Mouse (Mus musculus) gastrocnemius, adult 18-20 months (tissue): Measurements from ENCODE around the gene Tbc1d30. TPM values are rescaled to one million over a fixed set of nuclear protein-coding genes. Genes with fewer than 3 reads are reported as not detected.

Experiments used
- DNase-seq: peaks from one replicate; pipeline ENCODE4 v3.0.0; 2021; ENCODE audit warnings: low spot score
- long read RNA-seq, 2 experiments: library from polyadenylated mRNA; stranded (forward); transcript quantifications; one replicate each; pipeline ENCODE4 v2.0.0; 2021
- total RNA-seq, 2 experiments: library from RNA; stranded (reverse); gene quantifications; 2 replicates each; pipeline ENCODE4 v1.2.3; 2021

Tbc1d30 gene
- under 1 TPM; 0.17 to 0.48 TPM for total RNA-seq
- long read RNA-seq, experiment 1, partial matches to known transcripts, result 1 of 1 reads
- long read RNA-seq, experiment 1, other reads (novel, unspliced or antisense), result 0 of 1 reads
- long read RNA-seq, experiment 2, result 0 reads

GRCm38 (mm10) chr10:121351066-121351581, at the start of gene Tbc1d30:
TSS of gene Tbc1d30 (minus strand) at chr10:121351278.
- peak; percentile 17 for DNase-seq

- no peak for DNase-seq
Measured at GRCm38 (mm10) chr10:121398599-121398998, 47.5 kb upstream of the Tbc1d30 start.

GRCm38 (mm10) chr10:121395542-121396176, 44.6 kb upstream of the Tbc1d30 start:
- DNase-seq, result no peak

- no peak for DNase-seq
Measured at GRCm38 (mm10) chr10:121394789-121395325, 43.8 kb upstream of the Tbc1d30 start.

GRCm38 (mm10) chr10:121394270-121394669, 43.2 kb upstream of the Tbc1d30 start:
- no peak for DNase-seq

- DNase-seq, result no peak
Measured at GRCm38 (mm10) chr10:121391901-121392300, 40.8 kb upstream of the Tbc1d30 start.

GRCm38 (mm10) chr10:121390602-121391001, 39.5 kb upstream of the Tbc1d30 start:
- no peak for DNase-seq

- DNase-seq, result peak; percentile 58
Measured at GRCm38 (mm10) chr10:121386347-121386746, 35.3 kb upstream of the Tbc1d30 start.

- no peak for DNase-seq
Measured at GRCm38 (mm10) chr10:121385695-121386094, 34.6 kb upstream of the Tbc1d30 start.

GRCm38 (mm10) chr10:121384710-121385109, 33.6 kb upstream of the Tbc1d30 start:
- DNase-seq, result no peak

- no peak for DNase-seq
Measured at GRCm38 (mm10) chr10:121381280-121381679, 30.2 kb upstream of the Tbc1d30 start.

GRCm38 (mm10) chr10:121379387-121379786, 28.3 kb upstream of the Tbc1d30 start:
- DNase-seq, result no peak

GRCm38 (mm10) chr10:121376530-121377271, 25.6 kb upstream of the Tbc1d30 start:
- no peak for DNase-seq

- no peak for DNase-seq
Measured at GRCm38 (mm10) chr10:121375649-121376493, 24.8 kb upstream of the Tbc1d30 start.

- peak; percentile 29 for DNase-seq
Measured at GRCm38 (mm10) chr10:121374693-121375620, 23.9 kb upstream of the Tbc1d30 start.

- no peak for DNase-seq
Measured at GRCm38 (mm10) chr10:121374013-121374412, 22.9 kb upstream of the Tbc1d30 start.

GRCm38 (mm10) chr10:121370777-121371176, 19.7 kb upstream of the Tbc1d30 start:
- no peak for DNase-seq

- DNase-seq, result no peak
Measured at GRCm38 (mm10) chr10:121368783-121369465, 17.8 kb upstream of the Tbc1d30 start.

- DNase-seq, result no peak
Measured at GRCm38 (mm10) chr10:121367780-121368179, 16.7 kb upstream of the Tbc1d30 start.

- no peak for DNase-seq
Measured at GRCm38 (mm10) chr10:121367271-121367670, 16.2 kb upstream of the Tbc1d30 start.
